Mouse (Mus musculus) E14TG2a.4 (cell line): ENCODE data around the gene Triml2.

Source experiments
- CTCF ChIP-seq: conservative IDR thresholded peaks from 2 replicates; pipeline ENCODE4 v1.5.1; 2014; ENCODE audit warnings: low read length
- NANOG ChIP-seq: IDR thresholded peaks from 2 replicates; pipeline ENCODE4 v1.6.1; 2014; ENCODE audit warnings: borderline replicate concordance, low read length, mixed read lengths

DNA sequence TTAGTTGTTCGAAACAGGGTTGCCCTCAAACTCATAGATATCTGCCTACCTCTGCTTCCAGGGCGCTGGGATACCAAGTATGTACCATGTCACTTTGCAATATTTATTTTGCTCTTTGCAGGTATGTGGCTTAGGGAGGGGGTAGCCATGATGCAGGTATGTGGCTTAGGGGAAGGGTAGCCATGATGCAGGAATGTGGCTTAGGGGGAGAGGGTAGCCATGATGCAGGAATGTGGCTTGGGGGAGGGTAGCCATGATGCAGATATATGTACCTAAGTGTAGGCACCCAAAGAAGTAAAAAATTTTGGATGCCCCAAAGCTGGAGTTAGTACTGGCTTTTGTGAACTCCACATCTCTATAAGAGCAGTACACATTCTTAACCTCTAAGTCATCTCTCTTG lies 1.9 kb downstream of the Triml2 start:
- TF ChIP-seq CTCF, result no peak
- TF ChIP-seq NANOG, result no peak
